Mouse (Mus musculus) macrophage (primary cell): ENCODE data around the gene Spcs2. TPM values are rescaled to one million over a fixed set of nuclear protein-coding genes. Genes with fewer than 3 reads are reported as not detected.
A peak's percentile ranks its signal among the peaks of the same experiment; 100 is the strongest.

ENCODE experiments used
- H3K27ac ChIP-seq: fragments of 350-480 bp; formaldehyde crosslinking; 2 replicates; pipeline ENCODE4 v1.9.0; 2021
- H3K36me3 ChIP-seq: fragments of 350-480 bp; formaldehyde crosslinking; 2 replicates; pipeline ENCODE4 v1.9.0; 2021; ENCODE audit errors: inconsistent target
- H3K4me3 ChIP-seq: fragments of 350-480 bp; formaldehyde crosslinking; 2 replicates; pipeline ENCODE4 v1.9.0; 2021; ENCODE audit errors: inconsistent target
- H3K79me2 ChIP-seq: fragments of 350-480 bp; formaldehyde crosslinking; 2 replicates; pipeline ENCODE4 v1.9.0; 2021; ENCODE audit errors: inconsistent target
- WGBS: methylation state at CpG from one replicate; pipeline ENCODE4 v1.1.7; 2026; ENCODE audit warnings: inconsistent platforms; ENCODE audit not compliant: missing documents; 5-methylcytosine and 5-hydroxymethylcytosine counted together
- polyA plus RNA-seq: library from polyadenylated mRNA; stranded (reverse); fragments of 250-400 nt; gene quantifications from 3 replicates; pipeline ENCODE4 v1.2.4, GENCODE M21; 2018; ENCODE audit warnings: inconsistent platforms

Gene Spcs2
- polyA plus RNA-seq, 1 experiment from 2014 or later: 201 TPM

GRCm38 (mm10) chr7:99887743-99888142 is 24.5 kb upstream of the Spcs2 start:
- no peaks in the 10 kb centered on the region for H3K36me3 ChIP-seq
- H3K79me2 ChIP-seq: no peaks in the 10 kb centered on the region
- no peak overlapping the region for H3K27ac ChIP-seq
- H3K4me3 ChIP-seq: no peak overlapping the region

- no peaks in the 10 kb centered on the region for H3K79me2 ChIP-seq
- H3K27ac ChIP-seq: no peak overlapping the region
- WGBS: 14% methylated on average over 2 of the region's 2 CpGs
Observed at GRCm38 (mm10) chr7:99887230-99887735, 24.0 kb upstream of the Spcs2 start.

GRCm38 (mm10) chr7:99878254-99878653 is 15.0 kb upstream of the Spcs2 start:
- H3K27ac ChIP-seq: no peak overlapping the region
- no peaks in the 10 kb centered on the region for H3K79me2 ChIP-seq
- no peaks in the 10 kb centered on the region for H3K36me3 ChIP-seq
- 89% methylated on average over 2 of the region's 2 CpGs for WGBS
- H3K4me3 ChIP-seq: no peak overlapping the region

More at GRCm38 (mm10) chr7:99887230-99887735, 24.0 kb upstream of the Spcs2 start:
- Histone ChIP-seq H3K4me3 (no peak overlapping the region), H3K36me3 (no peaks in the 10 kb centered on the region)

- Histone ChIP-seq H3K27ac (no peak overlapping the region), H3K4me3 (no peak overlapping the region), H3K79me2 (no peaks in the 10 kb centered on the region), H3K36me3 (no peaks in the 10 kb centered on the region)
- WGBS: 2% methylated on average over 3 of the region's 3 CpGs
Observed at GRCm38 (mm10) chr7:99876345-99876744, 13.1 kb upstream of the Spcs2 start.

GRCm38 (mm10) chr7:99875891-99876290 is 12.6 kb upstream of the Spcs2 start:
- Histone ChIP-seq H3K79me2 (no peaks in the 10 kb centered on the region), H3K4me3 (no peak overlapping the region), H3K27ac (no peak overlapping the region), H3K36me3 (no peaks in the 10 kb centered on the region)
- WGBS: 65% methylated on average over 5 of the region's 5 CpGs

- WGBS: 92% methylated on average over 6 of the region's 6 CpGs
- Histone ChIP-seq H3K4me3 (no peak overlapping the region), H3K79me2 (no peaks in the 10 kb centered on the region), H3K36me3 (no peaks in the 10 kb centered on the region), H3K27ac (no peak overlapping the region)
Observed at GRCm38 (mm10) chr7:99873965-99874364, 10.7 kb upstream of the Spcs2 start.

- H3K4me3 ChIP-seq: no peak overlapping the region
- 39% methylated on average over 4 of the region's 4 CpGs for WGBS
- no peak overlapping the region for H3K27ac ChIP-seq
- no peaks in the 10 kb centered on the region for H3K79me2 ChIP-seq
- no peaks in the 10 kb centered on the region for H3K36me3 ChIP-seq
Observed at GRCm38 (mm10) chr7:99869296-99869695, 6.0 kb upstream of the Spcs2 start.

GRCm38 (mm10) chr7:99865219-99865618 is 2.0 kb upstream of the Spcs2 start:
- no peaks in the 10 kb centered on the region for H3K79me2 ChIP-seq
- H3K27ac ChIP-seq: peak overlapping the region; percentile 17; the same call in 1 of the 2 replicates
- no peaks in the 10 kb centered on the region for H3K36me3 ChIP-seq
- H3K4me3 ChIP-seq: no peak overlapping the region
- 47% methylated on average over 2 of the region's 3 CpGs for WGBS

GRCm38 (mm10) chr7:99864241-99865028 is 1.2 kb upstream of the Spcs2 start:
- H3K36me3 ChIP-seq: no peaks in the 10 kb centered on the region
- no peaks in the 10 kb centered on the region for H3K79me2 ChIP-seq
- 85% methylated on average over 6 of the region's 11 CpGs for WGBS
- H3K4me3 ChIP-seq: no peak overlapping the region
- peak overlapping the region; percentile 17; the same call in 1 of the 2 replicates for H3K27ac ChIP-seq

- Histone ChIP-seq H3K27ac (peak within 1 kb of the TSS; percentile 78), H3K4me3 (peak within 1 kb of the TSS; percentile 77), H3K36me3 (peaks cover 6% of the 10 kb centered on the region; the same call in 1 of the 2 replicates), H3K79me2 (peaks cover 47% of the 10 kb centered on the region)
- WGBS: 1% methylated on average over 42 of the region's 42 CpGs
Observed at GRCm38 (mm10) chr7:99858813-99859585, 4.3 kb downstream of the Spcs2 start, which contains the start of gene Xrra1. TSS of gene Xrra1 (plus strand) at chr7:99859116.

GRCm38 (mm10) chr7:99858175-99858812 is 5.0 kb downstream of the Spcs2 start:
- Histone ChIP-seq H3K79me2 (peaks cover 54% of the 10 kb centered on the region), H3K36me3 (peaks cover 13% of the 10 kb centered on the region; the same call in 1 of the 2 replicates), H3K27ac (peak overlapping the region; percentile 78), H3K4me3 (peak overlapping the region; percentile 77)
- WGBS: 2% methylated on average over 19 of the region's 19 CpGs

GRCm38 (mm10) chr7:99856266-99856861 is 6.9 kb downstream of the Spcs2 start:
- 53% methylated on average over 14 of the region's 14 CpGs for WGBS
- peaks cover 73% of the 10 kb centered on the region for H3K79me2 ChIP-seq
- H3K27ac ChIP-seq: no peak overlapping the region
- H3K36me3 ChIP-seq: peaks cover 13% of the 10 kb centered on the region; the same call in 1 of the 2 replicates
- no peak overlapping the region for H3K4me3 ChIP-seq

GRCm38 (mm10) chr7:99854311-99854710 is 9.0 kb downstream of the Spcs2 start:
- H3K27ac ChIP-seq: no peak overlapping the region
- peaks cover 93% of the 10 kb centered on the region for H3K79me2 ChIP-seq
- WGBS: 93% methylated on average over 4 of the region's 4 CpGs
- no peak overlapping the region for H3K4me3 ChIP-seq
- peaks cover 16% of the 10 kb centered on the region for H3K36me3 ChIP-seq

- Histone ChIP-seq H3K36me3 (peaks cover 26% of the 10 kb centered on the region), H3K79me2 (peaks cover 100% of the 10 kb centered on the region), H3K27ac (no peak overlapping the region), H3K4me3 (no peak overlapping the region)
- WGBS: 97% methylated on average over 7 of the region's 7 CpGs
Observed at GRCm38 (mm10) chr7:99853350-99853749, 9.9 kb downstream of the Spcs2 start.
